ENCODE assay signal across 14 mouse cellular contexts in genomic region chr11:106122221-106122620, GRCm38 (mm10). TPM values are rescaled to one million over a fixed set of nuclear protein-coding genes. Genes with fewer than 3 reads are reported as not detected.
DNase-seq lines count a peak whose midpoint lies in the region; ATAC-seq and TF ChIP-seq lines count a peak whose summit lies in the region.
"Had no signal": no experiment of that assay in that cellular context is flagged by ENCODE, and none has a peak within 500 bp of the region (broad histone marks: within the 10 kb centered on the region; RNA-seq: fewer than 3 reads in every experiment).

No protein-coding gene starts in this region.

- H3K79me2 ChIP-seq in liver, adult 2 months (ENCODE audit: control insufficient read depth, insufficient read depth, low read length), result no peaks in the 10 kb centered on the region; the same call in 1 of the 2 replicates

- H3K27ac ChIP-seq in heart, embryonic 11.5 days (ENCODE audit: low read depth, low read length), result peak overlapping the region; percentile 41; the same call in 1 of the 2 replicates
- H3K27ac ChIP-seq in liver, adult 2 months (replicated peaks; ENCODE audit: insufficient read depth, low read depth, low read length), result peak overlapping the region; percentile 37
- H3K27ac ChIP-seq: liver, embryonic 14.5 days had no signal

- no peak overlapping the region for H3K9ac ChIP-seq in heart, embryonic 11.5 days (ENCODE audit: low read depth, low read length)
- no peak overlapping the region for H3K9ac ChIP-seq in liver, adult 2 months (ENCODE audit: low read depth, low read length)
- H3K9ac ChIP-seq: liver, embryonic 14.5 days had no signal

- H3K4me3 ChIP-seq in heart, embryonic 11.5 days (ENCODE audit: low read depth, low read length), result no peak overlapping the region
- H3K4me3 ChIP-seq in liver, adult 2 months (ENCODE audit: insufficient read depth, low read depth, low read length), result no peak overlapping the region

- no peaks in the 10 kb centered on the region for H3K4me1 ChIP-seq in heart, embryonic 11.5 days (ENCODE audit: control insufficient read depth, insufficient read depth, low read length)
- H3K4me1 ChIP-seq in liver, adult 2 months (ENCODE audit: control insufficient read depth, insufficient read depth, low read length), result no peaks in the 10 kb centered on the region

- H3K4me2 ChIP-seq in heart, embryonic 11.5 days, result no peak overlapping the region

- no peaks in the 10 kb centered on the region for H3K27me3 ChIP-seq in heart, embryonic 11.5 days (ENCODE audit: control insufficient read depth, insufficient read depth, low read length)
- no peaks in the 10 kb centered on the region for H3K27me3 ChIP-seq in liver, adult 2 months (ENCODE audit: control insufficient read depth, insufficient read depth, low read length)

- no peaks in the 10 kb centered on the region for H3K9me3 ChIP-seq in heart, embryonic 11.5 days (replicated peaks; ENCODE audit: control insufficient read depth, low read length)

- DNase-seq in heart, postnatal 4 days, result no peak
- no peak for DNase-seq in liver, adult 2 months (ENCODE audit: extremely low read depth, low read depth, low spot score)
- no peak for DNase-seq in liver
- DNase-seq in urinary bladder, adult 18-20 months (ENCODE audit: low spot score in 2 of 2), result no peak
- DNase-seq: adrenal gland, postnatal 25 days; cerebellum, adult 9-10 months; layer of hippocampus, postnatal 36 days had no signal

- peaks cover 6% of the 10 kb centered on the region for H3K36me3 ChIP-seq in heart, embryonic 11.5 days (ENCODE audit: control insufficient read depth, insufficient read depth, low read length)
- H3K36me3 ChIP-seq in liver, adult 2 months (ENCODE audit: control insufficient read depth, insufficient read depth, low read length), result peaks cover 47% of the 10 kb centered on the region

- no peak for TF ChIP-seq POLR2A in liver, adult 2 months (IDR thresholded peaks at IDR 0.05; ENCODE audit: extremely low read depth, insufficient read depth, low read length)

- ATAC-seq in heart, embryonic 11.5 days (replicated peaks; ENCODE audit: insufficient number of reproducible peaks, low FRiP score, low TSS enrichment), result no peak
- ATAC-seq in granulocyte monocyte progenitor cell, adult 5-6 weeks (replicated peaks; ENCODE audit: poor library complexity, severe bottlenecking), result peak; percentile 14; the same call in 1 of the 2 replicates
- 0 out of 2 replicates have a peak, but pooled peaks have one; percentile 27 for ATAC-seq in monocyte, adult 5-6 weeks (replicated peaks; ENCODE audit: insufficient number of reproducible peaks, low FRiP score, low TSS enrichment, poor library complexity, severe bottlenecking)
- no peak for ATAC-seq in erythroid progenitor cell, adult 5-6 weeks (replicated peaks; ENCODE audit: low FRiP score, poor library complexity, severe bottlenecking)

- no peak for TF ChIP-seq CTCF in liver, adult 2 months (IDR thresholded peaks at IDR 0.05; ENCODE audit: low read depth, low read length)

- WGBS in heart, embryonic 11.5 days (ENCODE audit: insufficient replicate concordance), result 88% methylated on average over 5 of the region's 5 CpGs
- 95% methylated on average over 5 of the region's 5 CpGs for WGBS in liver, adult 2 months

RNA-seq across cellular contexts. Expression of gene Map3k3, which starts 37.8 kb away (rescaled TPM):
- 20.8 and 22.2 TPM in 2 replicates for polyA plus RNA-seq in heart, embryonic 11.5 days (2014; fragmentation: Nextera tagmentation; extraction: Ambion mirVana)
- total RNA-seq in heart, postnatal 4 days (2021), result 10 to 100 TPM; 55.6 to 55.8 TPM
- 12.3 and 14.9 TPM in 2 replicates for total RNA-seq in liver, adult 2 months (2014; rRNA removed)
- polyA plus RNA-seq in liver, adult 2 months (2012; rRNA removed), result 7.6 and 9.7 TPM in 2 replicates
- total RNA-seq in granulocyte monocyte progenitor cell, adult 5-6 weeks (2014; fragmentation: Nextera tagmentation), result 30.4 and 32.1 TPM in 2 replicates
- 29.1 and 29.2 TPM in 2 replicates for total RNA-seq in granulocyte monocyte progenitor cell, adult 5-6 weeks (2017)
- total RNA-seq in monocyte, adult 5-6 weeks (2017), result 105 to 136 TPM (median 123 TPM) in 3 replicates
- total RNA-seq in erythroid progenitor cell, adult 5-6 weeks (2015; ENCODE audit: low replicate concordance), result 9.6 and 11.5 TPM in 2 replicates
- 5.7 and 6.2 TPM in 2 replicates for total RNA-seq in erythroid progenitor cell, adult 5-6 weeks (2017; ENCODE audit: low replicate concordance)

RNA-seq across cellular contexts. Expression of gene Gm10840, which starts 38.4 kb away (rescaled TPM):
- polyA plus RNA-seq in heart, embryonic 11.5 days (2014; fragmentation: Nextera tagmentation; extraction: Ambion mirVana), result not detected in 2 replicates
- not detected for total RNA-seq in heart, postnatal 4 days (2021)
- total RNA-seq in liver, adult 2 months (2014; rRNA removed), result not detected in 2 replicates
- not detected in 2 replicates for polyA plus RNA-seq in liver, adult 2 months (2012; rRNA removed)
- not detected in 2 replicates for total RNA-seq in granulocyte monocyte progenitor cell, adult 5-6 weeks (2014; fragmentation: Nextera tagmentation)
- not detected in 2 replicates for total RNA-seq in granulocyte monocyte progenitor cell, adult 5-6 weeks (2017)
- total RNA-seq in monocyte, adult 5-6 weeks (2017), result not detected in 3 replicates
- total RNA-seq in erythroid progenitor cell, adult 5-6 weeks (2015; ENCODE audit: low replicate concordance), result not detected in 2 replicates
- total RNA-seq in erythroid progenitor cell, adult 5-6 weeks (2017; ENCODE audit: low replicate concordance), result not detected in 2 replicates
- total RNA-seq: adrenal gland, postnatal 25 days; midbrain, postnatal 0 days had no signal
- polyA plus RNA-seq: inflammation-experienced regulatory T-cells, adult 6 months; liver, embryonic 14.5 days; midbrain, postnatal 0 days had no signal

RNA-seq across cellular contexts. Expression of gene Limd2, which starts 38.4 kb away (rescaled TPM):
- 145 and 151 TPM in 2 replicates for polyA plus RNA-seq in heart, embryonic 11.5 days (2014; fragmentation: Nextera tagmentation; extraction: Ambion mirVana)
- total RNA-seq in heart, postnatal 4 days (2021), result 10 to 100 TPM; 21.6 to 21.8 TPM
- total RNA-seq in liver, adult 2 months (2014; rRNA removed), result 9.4 and 9.7 TPM in 2 replicates
- polyA plus RNA-seq in liver, adult 2 months (2012; rRNA removed), result 21.8 and 26.3 TPM in 2 replicates
- 196 and 197 TPM in 2 replicates for total RNA-seq in granulocyte monocyte progenitor cell, adult 5-6 weeks (2014; fragmentation: Nextera tagmentation)
- total RNA-seq in granulocyte monocyte progenitor cell, adult 5-6 weeks (2017), result 38.1 and 43.1 TPM in 2 replicates
- 91.7 to 118 TPM (median 94.0 TPM) in 3 replicates for total RNA-seq in monocyte, adult 5-6 weeks (2017)
- 35.7 and 49.0 TPM in 2 replicates for total RNA-seq in erythroid progenitor cell, adult 5-6 weeks (2015; ENCODE audit: low replicate concordance)
- total RNA-seq in erythroid progenitor cell, adult 5-6 weeks (2017; ENCODE audit: low replicate concordance), result 4.8 and 8.7 TPM in 2 replicates

RNA-seq across cellular contexts. Expression of gene Taco1, which starts 56.4 kb away (rescaled TPM):
- 9.7 and 11.0 TPM in 2 replicates for polyA plus RNA-seq in heart, embryonic 11.5 days (2014; fragmentation: Nextera tagmentation; extraction: Ambion mirVana)
- total RNA-seq in heart, postnatal 4 days (2021), result 10 to 100 TPM; 41.1 to 41.5 TPM
- 31.3 and 33.7 TPM in 2 replicates for total RNA-seq in liver, adult 2 months (2014; rRNA removed)
- 19.1 and 20.0 TPM in 2 replicates for polyA plus RNA-seq in liver, adult 2 months (2012; rRNA removed)
- 6.9 and 8.9 TPM in 2 replicates for total RNA-seq in granulocyte monocyte progenitor cell, adult 5-6 weeks (2014; fragmentation: Nextera tagmentation)
- total RNA-seq in granulocyte monocyte progenitor cell, adult 5-6 weeks (2017), result 11.1 and 19.2 TPM in 2 replicates
- total RNA-seq in monocyte, adult 5-6 weeks (2017), result 9.0 to 12.7 TPM (median 10.2 TPM) in 3 replicates
- 5.9 TPM in 1 of 2 replicates, not detected in the other for total RNA-seq in erythroid progenitor cell, adult 5-6 weeks (2015; ENCODE audit: low replicate concordance)
- 4.1 and 6.8 TPM in 2 replicates for total RNA-seq in erythroid progenitor cell, adult 5-6 weeks (2017; ENCODE audit: low replicate concordance)

Comparison
In these comparisons a context has a peak if more than half of its experiments do, and no peak if none do; other contexts are left out.
1. ATAC-seq: peak in granulocyte monocyte progenitor cell, adult 5-6 weeks (single experiment) and monocyte, adult 5-6 weeks (single experiment); none in heart, embryonic 11.5 days (single experiment) and erythroid progenitor cell, adult 5-6 weeks (single experiment).